Mouse (Mus musculus): ENCODE results near the gene Simc1. TPM values are rescaled to one million over a fixed set of nuclear protein-coding genes. Genes with fewer than 3 reads are reported as not detected.
A peak's percentile ranks its signal among the peaks of the same experiment; 100 is the strongest.

The Simc1 gene
- polyA plus RNA-seq, 1 experiment from 2014 or later, result 16.4 TPM

GRCm38 (mm10) chr13:54574854-54575481 lies 71.4 kb downstream of the Simc1 start, which contains the start of gene Arl10:
TSS of gene Arl10 (plus strand) at chr13:54575015.
- H3K9me3 ChIP-seq, result no peaks in the 10 kb centered on the region
- peaks cover 19% of the 10 kb centered on the region for H3K27me3 ChIP-seq (ENCODE audit: poor library complexity, severe bottlenecking)
- H3K36me3 ChIP-seq (replicated peaks), result peaks cover 39% of the 10 kb centered on the region
- peaks cover 38% of the 10 kb centered on the region for H3K4me1 ChIP-seq
- H3K4me3 ChIP-seq, result peak within 1 kb of the TSS; percentile 88
- peak within 1 kb of the TSS; percentile 93 for H3K27ac ChIP-seq
- DNase-seq (ENCODE audit: extremely low spot score, low spot score), result peak; percentile 86
- WGBS, result under 1% methylated on average over 55 of the region's 55 CpGs

- peak; percentile 30 for DNase-seq (ENCODE audit: extremely low spot score, low spot score)
- no peaks in the 10 kb centered on the region for H3K9me3 ChIP-seq
- H3K4me3 ChIP-seq, result peak overlapping the region; percentile 88
- H3K27me3 ChIP-seq (ENCODE audit: poor library complexity, severe bottlenecking), result peaks cover 19% of the 10 kb centered on the region
- 5% methylated on average over 19 of the region's 19 CpGs for WGBS
- peak overlapping the region; percentile 93 for H3K27ac ChIP-seq
- peaks cover 45% of the 10 kb centered on the region for H3K36me3 ChIP-seq (replicated peaks)
- peaks cover 38% of the 10 kb centered on the region for H3K4me1 ChIP-seq
These were observed 71.9 kb downstream of the Simc1 start for GRCm38 (mm10) chr13:54575489-54575888.

- Histone ChIP-seq H3K36me3 (replicated peaks) (peaks cover 69% of the 10 kb centered on the region), H3K27me3 (ENCODE audit: poor library complexity, severe bottlenecking) (peaks cover 16% of the 10 kb centered on the region), H3K9me3 (no peaks in the 10 kb centered on the region), H3K27ac (no peak overlapping the region), H3K4me3 (peak overlapping the region; percentile 16), H3K4me1 (peaks cover 34% of the 10 kb centered on the region)
- no peak for DNase-seq (ENCODE audit: extremely low spot score, low spot score)
- WGBS, result 88% methylated on average over 21 of the region's 21 CpGs
These were observed 74.3 kb downstream of the Simc1 start for GRCm38 (mm10) chr13:54577652-54578507.

GRCm38 (mm10) chr13:54581385-54581784 lies 77.8 kb downstream of the Simc1 start:
- no peak for DNase-seq (ENCODE audit: extremely low spot score, low spot score)
- no peak overlapping the region for H3K27ac ChIP-seq
- peaks cover 99% of the 10 kb centered on the region for H3K36me3 ChIP-seq (replicated peaks)
- H3K4me3 ChIP-seq, result no peak overlapping the region
- 95% methylated on average over 2 of the region's 2 CpGs for WGBS
- H3K9me3 ChIP-seq, result no peaks in the 10 kb centered on the region
- peaks cover 13% of the 10 kb centered on the region for H3K4me1 ChIP-seq
- H3K27me3 ChIP-seq (ENCODE audit: poor library complexity, severe bottlenecking), result no peaks in the 10 kb centered on the region

- Histone ChIP-seq H3K4me3 (no peak overlapping the region), H3K4me1 (peaks cover 6% of the 10 kb centered on the region), H3K36me3 (replicated peaks) (peaks cover 100% of the 10 kb centered on the region), H3K27ac (no peak overlapping the region), H3K9me3 (no peaks in the 10 kb centered on the region), H3K27me3 (ENCODE audit: poor library complexity, severe bottlenecking) (no peaks in the 10 kb centered on the region)
- DNase-seq (ENCODE audit: extremely low spot score, low spot score), result no peak
- WGBS, result 86% methylated on average over 10 of the region's 10 CpGs
These were observed 78.5 kb downstream of the Simc1 start for GRCm38 (mm10) chr13:54582126-54582525.

- no peaks in the 10 kb centered on the region for H3K27me3 ChIP-seq (ENCODE audit: poor library complexity, severe bottlenecking)
- peaks cover 100% of the 10 kb centered on the region for H3K36me3 ChIP-seq (replicated peaks)
- no peak for DNase-seq (ENCODE audit: extremely low spot score, low spot score)
- H3K27ac ChIP-seq, result no peak overlapping the region
- H3K9me3 ChIP-seq, result no peaks in the 10 kb centered on the region
- H3K4me3 ChIP-seq, result no peak overlapping the region
- H3K4me1 ChIP-seq, result peaks cover 4% of the 10 kb centered on the region; the same call in 1 of the 2 replicates
- 91% methylated on average over 5 of the region's 5 CpGs for WGBS
These were observed 79.3 kb downstream of the Simc1 start for GRCm38 (mm10) chr13:54582860-54583259.

GRCm38 (mm10) chr13:54585831-54586230 lies 82.3 kb downstream of the Simc1 start:
- DNase-seq (ENCODE audit: extremely low spot score, low spot score), result no peak
- WGBS, result 92% methylated on average over 11 of the region's 11 CpGs
- no peak overlapping the region for H3K27ac ChIP-seq
- H3K36me3 ChIP-seq (replicated peaks), result peaks cover 80% of the 10 kb centered on the region
- H3K27me3 ChIP-seq (ENCODE audit: poor library complexity, severe bottlenecking), result no peaks in the 10 kb centered on the region
- H3K4me1 ChIP-seq, result peaks cover 21% of the 10 kb centered on the region
- no peaks in the 10 kb centered on the region for H3K9me3 ChIP-seq
- no peak overlapping the region for H3K4me3 ChIP-seq

- Histone ChIP-seq H3K9me3 (no peaks in the 10 kb centered on the region), H3K27me3 (ENCODE audit: poor library complexity, severe bottlenecking) (no peaks in the 10 kb centered on the region; the same call in 1 of the 2 replicates), H3K36me3 (replicated peaks) (peaks cover 56% of the 10 kb centered on the region), H3K4me3 (peak overlapping the region; percentile 92), H3K4me1 (peaks cover 29% of the 10 kb centered on the region), H3K27ac (peak overlapping the region; percentile 89)
- DNase-seq (ENCODE audit: extremely low spot score, low spot score), result no peak
- 2% methylated on average over 24 of the region's 24 CpGs for WGBS
These were observed 85.9 kb downstream of the Simc1 start for GRCm38 (mm10) chr13:54589414-54589995.

GRCm38 (mm10) chr13:54589996-54590951 lies 86.7 kb downstream of the Simc1 start, which contains the start of the genes Nop16 and Higd2a:
TSS of gene Nop16 (minus strand) at chr13:54590090.
TSS of gene Higd2a (plus strand) at chr13:54590207.
- no peaks in the 10 kb centered on the region for H3K9me3 ChIP-seq
- peaks cover 53% of the 10 kb centered on the region for H3K36me3 ChIP-seq (replicated peaks)
- H3K4me3 ChIP-seq, result peak within 1 kb of the TSS; percentile 92
- DNase-seq (ENCODE audit: extremely low spot score, low spot score), result peak; percentile 96
- no peaks in the 10 kb centered on the region; the same call in 1 of the 2 replicates for H3K27me3 ChIP-seq (ENCODE audit: poor library complexity, severe bottlenecking)
- under 1% methylated on average over 51 of the region's 51 CpGs for WGBS
- H3K4me1 ChIP-seq, result peaks cover 29% of the 10 kb centered on the region
- H3K27ac ChIP-seq, result peak within 1 kb of the TSS; percentile 89

GRCm38 (mm10) chr13:54591776-54592356 lies 88.3 kb downstream of the Simc1 start:
- Histone ChIP-seq H3K9me3 (no peaks in the 10 kb centered on the region), H3K27me3 (ENCODE audit: poor library complexity, severe bottlenecking) (no peaks in the 10 kb centered on the region; the same call in 1 of the 2 replicates), H3K4me3 (no peak overlapping the region), H3K4me1 (peaks cover 29% of the 10 kb centered on the region), H3K27ac (no peak overlapping the region), H3K36me3 (replicated peaks) (peaks cover 39% of the 10 kb centered on the region)
- DNase-seq (ENCODE audit: extremely low spot score, low spot score), result no peak
- 90% methylated on average over 8 of the region's 8 CpGs for WGBS

- Histone ChIP-seq H3K27me3 (ENCODE audit: poor library complexity, severe bottlenecking) (peaks cover 9% of the 10 kb centered on the region), H3K9me3 (no peaks in the 10 kb centered on the region), H3K36me3 (replicated peaks) (peaks cover 26% of the 10 kb centered on the region), H3K27ac (no peak overlapping the region), H3K4me1 (peaks cover 24% of the 10 kb centered on the region), H3K4me3 (no peak overlapping the region)
- no peak for DNase-seq (ENCODE audit: extremely low spot score, low spot score)
- WGBS, result 92% methylated on average over 11 of the region's 11 CpGs
These were observed 90.0 kb downstream of the Simc1 start for GRCm38 (mm10) chr13:54593617-54594016.

All from forebrain, embryonic 10.5 days (tissue).